Mouse (Mus musculus): ENCODE results near the gene Pgghg. TPM values are rescaled to one million over a fixed set of nuclear protein-coding genes. Genes with fewer than 3 reads are reported as not detected.

Pgghg gene
- total and polyA plus RNA-seq, 3 experiments: 3.0 to 7.2 TPM; not detected in 1

DNA sequence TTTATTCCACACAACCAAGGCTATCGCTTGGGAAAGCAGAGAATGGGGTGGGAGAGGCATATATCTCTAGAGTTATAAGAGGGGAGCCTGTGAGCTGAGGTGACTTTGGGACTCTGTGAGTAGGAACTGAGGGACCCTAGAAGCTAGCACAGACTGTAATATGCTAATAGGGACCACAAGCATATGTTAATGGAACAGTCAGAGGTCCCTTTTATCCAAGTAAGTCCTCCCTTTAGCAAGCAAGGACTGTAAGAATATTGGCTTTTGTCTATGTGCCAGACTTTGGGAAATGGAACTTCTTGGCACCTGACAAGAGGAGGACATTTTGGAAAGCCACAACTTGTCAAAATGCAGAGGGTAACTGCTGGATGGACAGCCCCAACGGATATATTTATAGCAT lies 2.3 kb upstream of the Pgghg start:
- Histone ChIP-seq H3K9ac (ENCODE audit: control insufficient read depth, low read depth, low read length, poor library complexity, severe bottlenecking) (no peak overlapping the region), H3K4me3 (ENCODE audit: control insufficient read depth in 1 of 2, insufficient read depth in 1 of 2, low read depth in 2 of 2, low read length in 2 of 2) (no peak overlapping the region), H3K9me3 (replicated peaks; ENCODE audit: insufficient read depth, low read length) (no peaks in the 10 kb centered on the region), H3K79me2 (ENCODE audit: control insufficient read depth, insufficient read depth, low read length, poor library complexity) (peaks cover 1% of the 10 kb centered on the region; the same call in 1 of the 2 replicates), H3K27ac (ENCODE audit: control insufficient read depth, low read depth, low read length) (no peak overlapping the region), H3K4me1 (ENCODE audit: control insufficient read depth in 1 of 2, insufficient read depth in 2 of 2, low read length in 2 of 2) (peaks cover 8 to 13% of the 10 kb centered on the region in 2 experiments), H3K36me3 (ENCODE audit: control insufficient read depth in 1 of 2, insufficient read depth in 2 of 2, low read length in 2 of 2) (peaks cover 0 to 8% of the 10 kb centered on the region in 2 experiments; a peak in 2 of 4 replicates), H3K27me3 (ENCODE audit: control insufficient read depth in 1 of 2, insufficient read depth in 2 of 2, low read length in 2 of 2) (peaks cover 14 to 17% of the 10 kb centered on the region in 2 experiments)
- TF ChIP-seq TBP (IDR thresholded peaks at IDR 0.05; ENCODE audit: low read depth, low read length) (no peak), USF2 (IDR thresholded peaks at IDR 0.05; ENCODE audit: borderline replicate concordance in 1 of 2, insufficient read depth in 1 of 2, low read depth in 1 of 2, low read length in 2 of 2) (no peak), JUND (IDR thresholded peaks at IDR 0.05; ENCODE audit: low read depth, low read length) (no peak), NRF1 (IDR thresholded peaks at IDR 0.05; ENCODE audit: insufficient read depth, low read depth, low read length, poor library complexity, severe bottlenecking) (no peak), MEF2A (IDR thresholded peaks at IDR 0.05; ENCODE audit: extremely low read depth, insufficient replicate concordance, low read depth, low read length, poor library complexity, severe bottlenecking) (no peak), POLR2AphosphoS5 (IDR thresholded peaks at IDR 0.05; ENCODE audit: borderline replicate concordance, low read depth, low read length) (no peak), MXI1 (IDR thresholded peaks at IDR 0.05; ENCODE audit: low read depth, low read length) (no peak), MAZ (IDR thresholded peaks at IDR 0.05; ENCODE audit: low read depth, low read length) (no peak), UBTF (IDR thresholded peaks at IDR 0.05; ENCODE audit: borderline replicate concordance, insufficient read depth, low read depth, low read length) (no peak)
- DNase-seq (ENCODE audit: low read depth, low spot score): no peak

- no peak for DNase-seq (ENCODE audit: low read depth, low spot score)
- peaks cover 9 to 13% of the 10 kb centered on the region in 2 experiments for H3K27me3 ChIP-seq (ENCODE audit: control insufficient read depth in 1 of 2, insufficient read depth in 2 of 2, low read length in 2 of 2)
- H3K9me3 ChIP-seq (replicated peaks; ENCODE audit: insufficient read depth, low read length): no peaks in the 10 kb centered on the region
- no peak overlapping the region for H3K27ac ChIP-seq (ENCODE audit: control insufficient read depth, low read depth, low read length)
- H3K9ac ChIP-seq (ENCODE audit: control insufficient read depth, low read depth, low read length, poor library complexity, severe bottlenecking): no peak overlapping the region
- H3K4me3 ChIP-seq (ENCODE audit: control insufficient read depth in 1 of 2, insufficient read depth in 1 of 2, low read depth in 2 of 2, low read length in 2 of 2): no peak overlapping the region
- TF ChIP-seq HCFC1 (IDR thresholded peaks at IDR 0.05; ENCODE audit: low read depth, low read length) (no peak), ZC3H11A (IDR thresholded peaks at IDR 0.05; ENCODE audit: low read depth, low read length) (no peak), MAX (IDR thresholded peaks at IDR 0.05; ENCODE audit: low read length) (no peak), TCF12 (IDR thresholded peaks at IDR 0.05; ENCODE audit: low read depth, low read length) (no peak), EP300 (IDR thresholded peaks at IDR 0.05; ENCODE audit: low read depth in 1 of 2, low read length in 2 of 2) (no peak), MAZ (IDR thresholded peaks at IDR 0.05; ENCODE audit: low read depth, low read length) (no peak)
- peaks cover 0 to 8% of the 10 kb centered on the region in 2 experiments; a peak in 2 of 4 replicates for H3K36me3 ChIP-seq (ENCODE audit: control insufficient read depth in 1 of 2, insufficient read depth in 2 of 2, low read length in 2 of 2)
- peaks cover 8 to 13% of the 10 kb centered on the region in 2 experiments for H3K4me1 ChIP-seq (ENCODE audit: control insufficient read depth in 1 of 2, insufficient read depth in 2 of 2, low read length in 2 of 2)
- H3K79me2 ChIP-seq (ENCODE audit: control insufficient read depth, insufficient read depth, low read length, poor library complexity): peaks cover 1% of the 10 kb centered on the region; the same call in 1 of the 2 replicates
Observed at GRCm38 (mm10) chr7:140939669-140940171, 1.5 kb upstream of the Pgghg start.

Measured in MEL (cell line).